Mouse (Mus musculus) embryo, embryonic 11.5 days (tissue): ENCODE measurements around the gene Saa1.

ENCODE experiments used
- DNase-seq: peaks from one replicate; pipeline ENCODE4 v3.0.0-alpha.2; 2012; ENCODE audit warnings: low read depth, low spot score

Saa1 gene

GRCm38 (mm10) chr7:46718591-46719270, 24.0 kb downstream of the Saa1 start:
- DNase-seq, result no peak

- no peak for DNase-seq
Measured at GRCm38 (mm10) chr7:46716897-46717296, 25.9 kb downstream of the Saa1 start.

- no peak for DNase-seq
Measured at GRCm38 (mm10) chr7:46715600-46715999, 27.2 kb downstream of the Saa1 start, which contains the start of gene Saa3. Gene Saa3 (minus strand): TSS chr7:46715700.

- peak; percentile 54 for DNase-seq
Measured at GRCm38 (mm10) chr7:46714518-46714917, 28.3 kb downstream of the Saa1 start.

GRCm38 (mm10) chr7:46712250-46712649, 30.5 kb downstream of the Saa1 start:
- no peak for DNase-seq

GRCm38 (mm10) chr7:46710390-46710844, 32.4 kb downstream of the Saa1 start, which contains the start of gene Saal1:
Gene Saal1 (minus strand): TSS chr7:46710680.
- peak; percentile 86 for DNase-seq

GRCm38 (mm10) chr7:46700521-46701025, 42.2 kb downstream of the Saa1 start:
- no peak for DNase-seq

GRCm38 (mm10) chr7:46696754-46697153, 46.0 kb downstream of the Saa1 start:
- no peak for DNase-seq
